Mouse (Mus musculus) heart, embryonic 14.5 days (tissue): ENCODE measurements around the gene Erf. TPM values are rescaled to one million over a fixed set of nuclear protein-coding genes. Genes with fewer than 3 reads are reported as not detected.

Experiments
- ATAC-seq: fragments of 200-750 bp; cut with Nextera tagmentation; 2 replicates; pipeline ENCODE4 v1.8.0; 2017; ENCODE audit warnings: low read depth, moderate TSS enrichment; ENCODE audit not compliant: insufficient number of reproducible peaks, insufficient read depth, low FRiP score
- H3K27ac ChIP-seq, 2 experiments: fragments of 200-500 bp in 1 of 2; fragments of 300-500 bp in 1 of 2; sonication (generic) in 1 of 2; replicated peaks in 1 of 2; 2 replicates each; pipeline ENCODE4 v1.5.1; 2012 to 2014; ENCODE audit warnings: low read depth in 2 of 2, low read length in 2 of 2, control low read depth in 1 of 2, mild to moderate bottlenecking in 1 of 2, mixed read lengths in 1 of 2; ENCODE audit not compliant: control insufficient read depth in 1 of 2, insufficient read depth in 1 of 2
- H3K27me3 ChIP-seq: fragments of 300-500 bp; sonication (generic); 2 replicates; pipeline ENCODE4 v1.6.1; 2014; ENCODE audit warnings: mild to moderate bottlenecking, low read length, control low read depth; ENCODE audit not compliant: control insufficient read depth, insufficient read depth
- H3K36me3 ChIP-seq: fragments of 300-500 bp; sonication (generic); 2 replicates; pipeline ENCODE4 v1.6.1; 2014; ENCODE audit warnings: mild to moderate bottlenecking, control low read depth, low read length, mixed read lengths; ENCODE audit not compliant: control insufficient read depth, insufficient read depth
- H3K4me1 ChIP-seq, 2 experiments: fragments of 200-500 bp in 1 of 2; fragments of 300-500 bp in 1 of 2; sonication (generic) in 1 of 2; 2 replicates each; pipeline ENCODE4 v1.6.1; 2012 to 2014; ENCODE audit warnings: low read length in 2 of 2, control low read depth in 1 of 2, mixed read lengths in 1 of 2; ENCODE audit not compliant: control insufficient read depth in 2 of 2, insufficient read depth in 2 of 2
- H3K4me2 ChIP-seq: fragments of 300-500 bp; sonication (generic); 2 replicates; pipeline ENCODE4 v1.6.1; 2014; ENCODE audit warnings: mild to moderate bottlenecking, low read length
- H3K4me3 ChIP-seq, 2 experiments: fragments of 200-500 bp in 1 of 2; fragments of 300-500 bp in 1 of 2; sonication (generic) in 1 of 2; 2 replicates each; pipeline ENCODE4 v1.5.1; 2012 to 2014; ENCODE audit warnings: low read length in 2 of 2, mild to moderate bottlenecking in 2 of 2, control low read depth in 1 of 2, low read depth in 1 of 2, moderate library complexity in 1 of 2; ENCODE audit not compliant: control insufficient read depth in 1 of 2, insufficient read depth in 1 of 2
- H3K9ac ChIP-seq: fragments of 300-500 bp; sonication (generic); 2 replicates; pipeline ENCODE4 v1.6.1; 2014; ENCODE audit warnings: mild to moderate bottlenecking, low read length
- H3K9me3 ChIP-seq: fragments of 300-500 bp; sonication (generic); 2 replicates; pipeline ENCODE4 v1.6.1; 2016; ENCODE audit warnings: low read length, control low read depth; ENCODE audit not compliant: control insufficient read depth
- WGBS: fragments of 180-500 bp; shearing (Covaris S2); extraction: QIAGEN DNeasy Blood & Tissue Kit; methylation state at CpG from one replicate; pipeline ENCODE4 v1.1.7; 2014; 5-methylcytosine and 5-hydroxymethylcytosine counted together
- polyA plus RNA-seq: library from polyadenylated mRNA; unstranded; fragments of >200 nt; fragmentation: Nextera tagmentation; extraction: Ambion mirVana; gene quantifications from 2 replicates; pipeline ENCODE4 v1.2.1, GENCODE M21; 2014

Gene Erf
- polyA plus RNA-seq, 1 experiment from 2014 or later, result 17.4 TPM

DNA sequence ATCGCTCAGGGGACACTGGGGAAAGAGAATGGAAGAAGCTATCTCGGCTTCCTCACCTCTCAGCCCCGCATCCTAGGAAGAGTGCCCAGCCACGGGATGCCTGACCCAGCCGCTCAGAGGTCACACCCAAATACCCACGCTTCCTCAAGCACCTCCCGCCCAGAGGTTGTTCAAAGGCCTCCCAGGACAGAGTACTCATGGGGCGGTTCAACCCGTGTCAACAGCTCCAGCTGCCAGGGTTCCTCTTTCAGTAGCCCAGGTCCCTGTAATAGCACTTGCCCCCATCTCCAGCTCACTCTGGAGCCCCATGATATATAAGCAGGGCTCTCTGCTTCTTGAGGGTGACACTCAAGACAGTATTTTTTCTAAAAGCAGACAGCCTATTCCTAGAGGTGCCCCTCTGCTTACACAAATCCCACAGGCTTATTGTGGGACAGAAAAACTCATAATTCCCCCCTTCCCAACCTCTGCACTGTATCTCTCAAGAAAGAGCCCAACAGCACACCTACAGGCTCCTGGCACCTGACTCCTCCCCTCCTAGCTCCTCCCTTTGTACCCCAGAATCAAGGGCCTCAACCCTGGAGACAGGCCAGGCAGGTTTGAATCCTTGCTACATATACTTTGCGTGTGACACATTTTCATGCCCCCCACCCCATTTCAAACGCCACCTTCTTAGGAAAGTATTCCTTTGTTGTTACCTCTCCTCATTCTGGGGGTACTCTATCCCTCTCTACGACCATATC, 32.7 kb downstream of the Erf start:
- Histone ChIP-seq H3K9ac (peak overlapping the region; percentile 75; the same call in 1 of the 2 replicates), H3K27me3 (no peaks in the 10 kb centered on the region), H3K4me2 (peak overlapping the region; percentile 93), H3K27ac (no peak overlapping the region), H3K4me3 (peak overlapping the region in 1 of 2 experiments; percentile 55; a peak in 1 of 4 replicates), H3K36me3 (peaks cover 25% of the 10 kb centered on the region), H3K9me3 (no peaks in the 10 kb centered on the region), H3K4me1 (peaks cover 13 to 25% of the 10 kb centered on the region in 2 experiments)
- no peak for ATAC-seq
- 70% methylated on average over 12 of the region's 12 CpGs for WGBS

- H3K27me3 ChIP-seq, result no peaks in the 10 kb centered on the region
- H3K4me2 ChIP-seq, result no peak overlapping the region
- no peaks in the 10 kb centered on the region for H3K9me3 ChIP-seq
- WGBS, result 83% methylated on average over 2 of the region's 2 CpGs
- no peak overlapping the region for H3K27ac ChIP-seq
- ATAC-seq, result no peak
- H3K9ac ChIP-seq, result no peak overlapping the region
- peaks cover 2 to 5% of the 10 kb centered on the region in 2 experiments; a peak in 3 of 4 replicates for H3K4me1 ChIP-seq
- no peak overlapping the region for H3K4me3 ChIP-seq
- peaks cover 50% of the 10 kb centered on the region for H3K36me3 ChIP-seq
Observed at GRCm38 (mm10) chr7:25214172-25214571, 36.4 kb downstream of the Erf start.

DNA sequence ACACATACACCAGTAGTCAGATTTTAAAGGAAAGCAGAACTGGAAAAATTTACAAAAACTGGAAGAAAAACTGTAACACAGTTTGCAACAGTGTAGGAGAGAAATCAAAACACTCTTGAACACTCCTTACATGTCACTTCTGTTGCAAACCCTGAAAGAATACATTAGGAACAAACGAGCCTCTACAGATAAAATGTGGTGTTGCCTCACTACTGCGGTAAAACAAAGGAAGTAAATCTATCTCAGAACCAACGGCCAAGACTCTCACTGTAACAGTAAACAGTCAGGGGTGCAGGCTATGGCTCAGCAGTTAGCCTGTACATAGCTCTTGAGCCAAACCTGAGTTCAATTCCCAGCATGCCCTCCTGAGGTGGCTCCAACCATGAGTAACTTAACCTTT, 37.5 kb downstream of the Erf start:
- H3K27ac ChIP-seq, result no peak overlapping the region
- peaks cover 57% of the 10 kb centered on the region for H3K36me3 ChIP-seq
- no peak for ATAC-seq
- no peaks in the 10 kb centered on the region for H3K9me3 ChIP-seq
- H3K4me3 ChIP-seq, result no peak overlapping the region
- WGBS, result 62% methylated on average over 3 of the region's 3 CpGs
- no peaks in the 10 kb centered on the region for H3K27me3 ChIP-seq
- no peaks in the 10 kb centered on the region for H3K4me1 ChIP-seq
- no peak overlapping the region for H3K9ac ChIP-seq
- H3K4me2 ChIP-seq, result no peak overlapping the region

- ATAC-seq, result no peak
- Histone ChIP-seq H3K9ac (no peak overlapping the region), H3K36me3 (peaks cover 48% of the 10 kb centered on the region), H3K4me2 (no peak overlapping the region), H3K9me3 (no peaks in the 10 kb centered on the region), H3K27me3 (no peaks in the 10 kb centered on the region), H3K4me1 (peaks cover 0 to under 1% of the 10 kb centered on the region in 2 experiments; a peak in 2 of 4 replicates), H3K4me3 (no peak overlapping the region), H3K27ac (no peak overlapping the region)
- WGBS, result 82% methylated on average over 4 of the region's 4 CpGs
Observed at GRCm38 (mm10) chr7:25210482-25210881, 40.1 kb downstream of the Erf start.

- no peak overlapping the region for H3K9ac ChIP-seq
- peaks cover 6 to 7% of the 10 kb centered on the region in 2 experiments; a peak in 3 of 4 replicates for H3K4me1 ChIP-seq
- WGBS, result 89% methylated on average over 3 of the region's 3 CpGs
- no peak overlapping the region for H3K4me3 ChIP-seq
- H3K27me3 ChIP-seq, result no peaks in the 10 kb centered on the region
- ATAC-seq, result no peak
- H3K36me3 ChIP-seq, result peaks cover 44% of the 10 kb centered on the region
- no peak overlapping the region for H3K27ac ChIP-seq
- no peaks in the 10 kb centered on the region for H3K9me3 ChIP-seq
- no peak overlapping the region for H3K4me2 ChIP-seq
Observed at GRCm38 (mm10) chr7:25209161-25209622, 41.4 kb downstream of the Erf start.

DNA sequence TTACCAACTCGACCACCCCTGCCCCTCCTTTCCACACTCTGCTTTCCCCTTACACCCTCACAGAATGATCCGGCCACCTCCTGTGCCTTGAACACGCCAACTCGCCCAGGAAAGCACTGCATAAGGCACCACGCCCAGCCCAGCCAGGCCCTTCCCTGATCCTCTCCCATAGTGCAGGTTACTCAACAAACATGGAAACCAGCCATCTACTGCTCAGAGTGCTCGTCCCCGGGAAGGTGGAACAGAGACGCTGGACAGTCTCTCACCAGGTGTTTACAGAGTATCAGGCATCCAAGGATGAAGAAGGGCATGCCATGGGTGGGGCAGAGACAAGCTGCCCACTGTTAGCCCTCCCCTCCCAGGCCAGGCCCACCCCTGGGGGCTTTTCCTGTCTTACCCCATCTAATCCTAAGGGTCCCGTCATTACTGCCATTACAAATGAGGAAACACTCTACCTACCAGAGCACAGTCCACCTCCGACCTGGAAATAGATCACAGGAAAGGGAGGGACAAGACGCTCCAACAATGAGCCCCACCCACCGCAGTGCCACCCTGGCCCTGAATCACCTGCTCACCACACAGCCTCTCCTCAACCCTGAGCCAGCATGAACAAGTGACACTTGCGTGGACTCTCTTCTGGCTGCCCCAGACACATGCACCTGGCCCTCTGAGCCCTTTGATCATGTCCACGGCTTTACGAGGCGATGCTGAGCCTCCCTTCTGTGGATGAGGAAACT, 44.3 kb downstream of the Erf start:
- Histone ChIP-seq H3K9ac (no peak overlapping the region), H3K36me3 (peaks cover 52% of the 10 kb centered on the region), H3K9me3 (no peaks in the 10 kb centered on the region), H3K27ac (no peak overlapping the region), H3K4me3 (no peak overlapping the region), H3K4me2 (no peak overlapping the region), H3K4me1 (peaks cover 6 to 7% of the 10 kb centered on the region in 2 experiments; a peak in 3 of 4 replicates), H3K27me3 (no peaks in the 10 kb centered on the region)
- no peak for ATAC-seq
- 85% methylated on average over 16 of the region's 16 CpGs for WGBS

- H3K36me3 ChIP-seq, result peaks cover 45% of the 10 kb centered on the region
- H3K4me2 ChIP-seq, result no peak overlapping the region
- H3K4me1 ChIP-seq, result peaks cover 6 to 7% of the 10 kb centered on the region in 2 experiments; a peak in 3 of 4 replicates
- 75% methylated on average over 16 of the region's 16 CpGs for WGBS
- no peaks in the 10 kb centered on the region for H3K27me3 ChIP-seq
- no peak for ATAC-seq
- H3K9me3 ChIP-seq, result no peaks in the 10 kb centered on the region
- no peak overlapping the region for H3K4me3 ChIP-seq
- no peak overlapping the region for H3K9ac ChIP-seq
- 0 out of 4 replicates have a peak overlapping the region, but pooled peaks of 1 of the 2 experiments have one; percentile 24 for H3K27ac ChIP-seq
Observed at GRCm38 (mm10) chr7:25205355-25206093, 45.0 kb downstream of the Erf start.
